Mouse (Mus musculus) MEL-GATA-1-ER (cell line): ENCODE measurements at regions not wholly inside any gene's neighbourhood (a gene's known extent, or its start where the extent isn't known, plus 50 kb on each side); places are given as distances from the start of the nearest gene placed in this dataset.

Source experiments
- DNase-seq: peaks from one replicate; pipeline ENCODE4 v3.0.0-alpha.2; 2012; ENCODE audit warnings: low read depth; ENCODE audit errors: extremely low read depth

GRCm38 (mm10) chr3:141051685-141052084 lies 160.5 kb downstream of the Pdha2 start:
- DNase-seq, result no peak

- DNase-seq, result no peak
Measured at GRCm38 (mm10) chr3:141014262-141014547, 197.9 kb downstream of the Pdha2 start.

- DNase-seq, result peak; percentile 41
Measured at GRCm38 (mm10) chr3:141013521-141014261, 198.5 kb downstream of the Pdha2 start.

DNA sequence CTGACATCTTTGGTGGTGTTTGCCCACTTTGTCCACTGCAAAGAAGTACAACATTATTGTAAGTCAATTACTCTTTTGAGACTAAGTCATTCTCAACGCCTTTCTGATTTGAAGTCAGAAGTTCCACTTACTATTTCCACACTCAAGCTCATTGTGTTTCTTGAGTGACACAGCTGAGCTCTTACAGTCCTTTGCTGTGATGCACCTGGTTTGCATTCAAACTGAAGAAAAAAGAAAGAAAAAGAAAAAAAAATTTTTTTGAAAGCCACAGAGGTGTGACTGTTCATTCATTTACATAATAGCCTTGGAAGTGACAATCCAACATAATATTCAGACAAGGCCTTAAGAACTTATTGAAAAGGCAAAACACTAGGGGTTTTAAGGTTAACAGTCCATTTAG lies 199.2 kb downstream of the Pdha2 start:
- no peak for DNase-seq

DNA sequence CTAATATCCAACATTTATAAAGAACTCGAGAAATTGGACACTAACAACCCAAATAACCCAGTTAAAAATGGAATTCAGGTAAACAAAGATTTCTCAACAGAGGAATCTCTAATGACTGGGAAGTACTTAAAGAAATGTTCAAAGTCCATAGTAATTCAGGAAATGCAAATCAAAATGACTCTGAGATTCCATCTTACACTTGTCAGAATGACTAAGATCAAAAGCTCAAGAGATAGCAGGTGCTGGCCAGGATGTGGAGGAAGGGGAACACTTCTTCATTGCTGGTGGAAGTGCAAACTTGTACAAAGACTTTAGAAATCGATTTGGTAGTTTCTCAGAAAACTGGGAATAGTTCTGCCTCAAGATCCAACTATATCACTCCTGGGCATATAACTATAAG lies 203.4 kb downstream of the Pdha2 start:
- no peak for DNase-seq

DNA sequence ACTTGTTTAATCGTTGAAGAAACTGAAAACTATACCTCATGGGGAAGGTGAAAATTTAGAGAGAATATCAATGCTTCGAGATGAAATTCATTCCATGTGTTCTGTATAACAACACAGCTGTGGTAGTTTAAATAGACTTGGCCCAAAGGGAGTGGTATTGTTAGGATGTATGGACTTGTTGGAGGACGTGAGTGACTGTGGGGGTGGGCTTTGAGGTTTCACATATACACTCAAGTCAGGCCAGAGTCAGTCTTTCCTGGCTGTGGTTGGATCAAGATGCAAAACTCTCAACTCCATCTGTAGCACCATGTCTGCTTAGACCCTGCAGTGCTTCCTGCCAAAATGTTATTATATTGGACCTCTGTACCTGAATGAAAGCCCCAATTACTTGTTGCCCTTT lies 206.3 kb downstream of the Pdha2 start:
- no peak for DNase-seq

GRCm38 (mm10) chr3:141003561-141003960 lies 208.6 kb downstream of the Pdha2 start:
- no peak for DNase-seq

GRCm38 (mm10) chr3:140988247-140988646 lies 223.9 kb downstream of the Pdha2 start:
- no peak for DNase-seq

DNA sequence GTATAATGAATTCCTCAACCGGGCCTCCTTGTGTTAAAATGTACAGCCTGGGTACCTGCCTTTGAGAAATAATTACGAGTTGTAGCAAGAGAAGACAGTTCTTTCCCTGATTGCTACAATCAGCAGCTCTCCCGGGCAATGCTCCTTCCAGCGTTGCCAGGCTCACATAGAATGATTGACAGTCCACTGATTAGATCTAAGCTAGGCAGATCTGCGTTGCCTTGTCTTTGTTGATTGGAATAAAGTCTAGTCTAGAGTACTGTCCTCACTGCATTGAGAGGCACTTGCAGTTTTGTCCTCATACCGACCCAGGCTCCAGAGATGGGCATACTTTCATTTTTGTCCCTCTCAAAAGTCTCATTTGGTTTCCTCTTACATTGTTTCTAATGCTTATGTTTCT lies 238.6 kb downstream of the Pdha2 start:
- no peak for DNase-seq

GRCm38 (mm10) chr3:140969892-140970880 lies 242.0 kb downstream of the Pdha2 start:
- DNase-seq, result no peak

- DNase-seq, result no peak
Measured at GRCm38 (mm10) chr3:140968556-140968955, 243.6 kb downstream of the Pdha2 start.

GRCm38 (mm10) chr3:140957666-140958065 lies 254.5 kb downstream of the Pdha2 start:
- DNase-seq, result no peak

GRCm38 (mm10) chr3:140952111-140952800 lies 259.9 kb downstream of the Pdha2 start:
- no peak for DNase-seq

- DNase-seq, result peak; percentile 41
Measured at GRCm38 (mm10) chr3:140951024-140951423, 261.1 kb downstream of the Pdha2 start.

DNA sequence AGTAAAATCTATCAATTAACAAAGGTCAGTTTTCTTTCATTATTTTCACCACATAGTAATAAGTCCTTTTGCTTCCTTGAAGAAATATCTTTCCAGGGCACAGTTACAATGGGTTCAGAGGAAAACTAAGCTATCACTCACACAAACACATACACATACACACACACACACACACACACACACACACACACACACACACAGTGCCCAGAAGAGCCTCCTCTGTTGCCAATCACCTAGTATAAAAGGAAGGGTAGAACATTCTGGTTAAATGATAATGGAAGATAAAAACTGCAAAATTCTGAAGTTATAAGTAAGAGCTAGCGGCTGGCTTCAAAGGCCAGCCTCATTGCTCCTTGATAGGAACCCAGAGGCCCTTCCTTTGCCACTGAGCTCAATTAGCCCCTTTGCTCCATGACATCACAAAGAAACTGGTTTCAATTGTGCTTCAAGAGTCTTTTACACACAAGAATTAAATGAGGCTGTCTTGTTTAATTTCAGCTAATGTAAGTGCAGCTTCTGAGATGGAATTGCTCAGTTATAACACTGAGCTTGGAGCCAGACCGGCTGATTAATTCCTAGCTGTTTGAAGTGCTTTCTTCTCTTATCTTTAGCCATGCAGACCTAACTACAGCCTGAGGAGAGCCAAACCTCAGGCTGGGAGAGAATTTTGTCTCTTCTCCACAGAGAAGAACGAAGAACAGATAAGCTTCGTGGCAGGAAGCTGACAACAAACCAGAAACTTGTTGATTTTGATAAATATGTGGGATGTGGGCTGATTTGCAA lies 262.1 kb downstream of the Pdha2 start:
- DNase-seq, result peak; percentile 99

DNA sequence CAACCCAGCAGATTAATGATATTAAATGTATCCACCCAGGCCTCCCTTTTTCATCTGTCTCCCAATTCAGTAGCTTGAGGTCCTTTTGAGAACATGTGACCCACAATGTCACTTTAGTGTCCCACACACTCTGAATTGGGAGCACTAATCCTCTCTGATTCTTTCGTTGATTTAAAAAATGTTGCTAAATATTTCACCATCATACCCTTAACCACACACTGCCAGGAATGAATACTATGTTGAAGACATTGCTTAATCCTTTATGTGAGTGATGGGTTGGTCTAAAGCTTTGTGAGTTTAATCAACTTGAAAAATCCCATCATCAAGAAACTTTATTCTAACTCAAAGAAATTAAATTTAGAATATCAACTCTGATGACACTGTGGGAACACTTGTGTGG lies 269.7 kb downstream of the Pdha2 start:
- DNase-seq, result no peak

GRCm38 (mm10) chr3:140941898-140942297 lies 270.3 kb downstream of the Pdha2 start:
- DNase-seq, result no peak

- DNase-seq, result no peak
Measured at GRCm38 (mm10) chr3:140941316-140941715, 270.8 kb downstream of the Pdha2 start.

DNA sequence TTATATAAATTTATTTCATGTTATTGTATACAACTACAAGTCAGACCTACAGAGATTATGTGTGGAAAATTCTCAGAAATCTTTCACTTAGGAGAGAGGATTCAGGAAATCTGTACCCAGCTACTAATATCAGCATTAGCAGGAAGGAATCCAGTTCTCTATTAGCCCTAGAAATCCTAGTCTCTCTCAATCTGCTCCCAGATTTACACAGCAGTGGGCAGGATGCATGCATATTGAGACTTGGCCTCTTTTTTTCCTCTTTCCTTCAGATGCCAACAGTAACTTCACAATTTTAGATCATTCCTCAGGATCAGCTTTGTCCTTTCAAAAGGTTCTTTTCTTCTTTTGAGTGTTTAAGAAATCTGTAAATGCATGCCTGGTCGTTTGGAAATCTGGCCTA lies 279.0 kb downstream of the Pdha2 start:
- DNase-seq, result no peak

- no peak for DNase-seq
Measured at GRCm38 (mm10) chr3:140926689-140927088, 285.5 kb downstream of the Pdha2 start.

DNA sequence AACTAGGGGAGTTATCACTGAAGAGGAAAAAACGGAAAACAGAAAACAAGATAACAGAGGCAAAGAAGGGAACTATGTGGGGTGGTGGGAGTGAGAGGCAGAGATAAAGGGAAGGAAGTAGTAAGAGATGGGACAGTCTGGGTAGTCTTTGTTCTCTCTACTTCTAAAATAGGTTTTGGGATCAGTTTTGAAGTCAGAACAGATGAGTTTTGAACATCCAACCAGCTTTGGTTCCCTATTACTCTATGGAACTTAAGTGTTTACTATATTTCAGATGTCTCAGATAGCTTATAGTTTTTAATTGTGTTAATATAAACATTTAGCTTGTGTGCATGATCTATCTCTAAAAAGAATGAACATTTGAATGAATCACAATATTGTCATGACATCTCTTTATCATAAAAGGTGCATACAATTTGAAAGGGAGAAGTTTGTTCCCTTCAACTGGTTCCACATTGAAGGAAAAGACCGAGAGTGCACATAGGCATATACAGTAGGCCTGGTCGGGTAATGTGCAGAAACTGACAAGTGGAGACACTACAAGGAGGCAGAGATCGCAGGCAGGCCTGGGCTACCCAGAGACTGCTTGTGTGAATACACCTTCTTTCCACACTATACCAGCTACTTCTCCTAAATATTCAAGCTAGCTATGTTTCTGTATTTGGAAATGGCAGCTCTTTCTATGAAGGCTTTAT lies 335.8 kb downstream of the Pdha2 start:
- peak; percentile 91 for DNase-seq
